Mouse (Mus musculus) ES-Bruce4 (cell line): ENCODE results near the gene Cyp2ab1. TPM values are rescaled to one million over a fixed set of nuclear protein-coding genes. Genes with fewer than 3 reads are reported as not detected.

Source experiments
- H3K27ac ChIP-seq: 2 replicates; pipeline ENCODE4 v1.5.1; 2012; ENCODE audit warnings: low read length, inconsistent platforms; ENCODE audit not compliant: insufficient read depth
- H3K27me3 ChIP-seq: 2 replicates; pipeline ENCODE4 v1.6.1; 2012; ENCODE audit warnings: mild to moderate bottlenecking, low read length, inconsistent platforms; ENCODE audit not compliant: control insufficient read depth, poor library complexity, insufficient read depth, severe bottlenecking
- H3K36me3 ChIP-seq: 2 replicates; pipeline ENCODE4 v1.6.1; 2012; ENCODE audit warnings: inconsistent platforms, mild to moderate bottlenecking, low read length, moderate library complexity; ENCODE audit not compliant: control insufficient read depth, poor library complexity, insufficient read depth, severe bottlenecking
- H3K4me1 ChIP-seq: one replicate; pipeline ENCODE4 v1.8.1; 2011; ENCODE audit warnings: low read length; ENCODE audit not compliant: control insufficient read depth, insufficient read depth
- H3K4me3 ChIP-seq: 2 replicates; pipeline ENCODE4 v1.5.1; 2011; ENCODE audit warnings: low read depth, mild to moderate bottlenecking, low read length
- H3K9ac ChIP-seq: 2 replicates; pipeline ENCODE4 v1.6.1; 2012; ENCODE audit warnings: low read depth, mild to moderate bottlenecking, inconsistent platforms; ENCODE audit not compliant: poor library complexity, severe bottlenecking
- H3K9me3 ChIP-seq: replicated peaks from 2 replicates; pipeline ENCODE4 v1.6.1; 2012; ENCODE audit warnings: mild to moderate bottlenecking, low read length, inconsistent platforms; ENCODE audit not compliant: control insufficient read depth, poor library complexity, insufficient read depth, severe bottlenecking
- CTCF ChIP-seq: IDR thresholded peaks from one replicate; pipeline ENCODE4 v1.8.1; 2011; ENCODE audit warnings: low read depth, low read length
- EP300 ChIP-seq: IDR thresholded peaks from 2 replicates; pipeline ENCODE4 v1.6.1; 2011; ENCODE audit warnings: low read depth, low read length; ENCODE audit not compliant: insufficient read depth
- POLR2A ChIP-seq: IDR thresholded peaks from one replicate; pipeline ENCODE4 v1.8.1; 2011; ENCODE audit warnings: low read length; ENCODE audit not compliant: insufficient read depth
- polyA plus RNA-seq: library from polyadenylated mRNA; stranded (reverse); fragments of >200 nt; gene quantifications from 2 replicates; pipeline ENCODE4 v1.2.4, GENCODE M21; 2011; ENCODE audit warnings: low read depth; ENCODE audit not compliant: missing spikeins, insufficient read depth, insufficient read length

The Cyp2ab1 gene
- polyA plus RNA-seq, 1 experiment, result not detected

DNA sequence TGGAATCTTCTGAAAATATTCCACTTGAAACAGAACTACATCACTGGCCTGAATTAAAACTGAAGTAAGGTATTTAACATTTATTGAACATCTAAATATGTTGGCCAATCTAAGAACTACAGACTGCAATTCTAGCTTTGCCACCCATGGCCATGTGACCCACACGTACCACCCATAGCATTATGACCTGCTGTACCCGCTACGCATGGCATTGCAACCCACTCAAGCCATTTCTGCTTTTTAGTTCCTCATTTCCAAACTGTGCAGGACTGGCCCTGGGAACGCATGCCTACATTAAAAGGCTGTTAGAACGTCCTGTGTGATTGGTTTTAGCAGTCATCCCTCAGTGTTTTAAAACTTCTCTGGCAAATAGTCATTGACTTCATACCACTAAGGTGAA, 32.6 kb upstream of the Cyp2ab1 start:
- no peaks in the 10 kb centered on the region for H3K27me3 ChIP-seq
- no peak overlapping the region for H3K9ac ChIP-seq
- H3K4me3 ChIP-seq, result no peak overlapping the region
- H3K4me1 ChIP-seq, result peaks cover 4% of the 10 kb centered on the region
- H3K27ac ChIP-seq, result no peak overlapping the region
- H3K36me3 ChIP-seq, result peaks cover 19% of the 10 kb centered on the region
- H3K9me3 ChIP-seq, result no peaks in the 10 kb centered on the region
- no peak for TF ChIP-seq POLR2A
- no peak for TF ChIP-seq CTCF
- TF ChIP-seq EP300, result no peak

DNA sequence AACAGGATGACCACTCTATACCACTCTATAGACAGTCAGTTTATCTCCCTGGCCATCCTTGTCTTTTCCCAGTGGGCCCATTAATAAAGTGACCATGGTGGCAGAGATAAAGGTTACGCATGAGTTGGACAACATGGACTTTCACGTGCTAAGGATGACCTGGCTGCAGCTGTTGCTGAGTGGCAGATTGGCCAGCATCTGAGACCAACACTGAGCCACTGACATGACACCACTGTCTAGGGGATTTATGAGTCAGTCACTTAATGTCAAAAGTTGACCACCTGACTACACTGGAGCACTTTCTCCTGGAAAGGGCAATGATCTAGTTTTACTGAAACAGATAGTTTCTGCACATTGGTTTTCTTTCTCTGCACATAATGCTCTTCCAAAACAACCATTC, 29.6 kb upstream of the Cyp2ab1 start:
- no peaks in the 10 kb centered on the region for H3K27me3 ChIP-seq
- no peak for TF ChIP-seq CTCF
- TF ChIP-seq POLR2A, result no peak
- no peak for TF ChIP-seq EP300
- peaks cover 28% of the 10 kb centered on the region for H3K36me3 ChIP-seq
- no peak overlapping the region for H3K27ac ChIP-seq
- H3K9me3 ChIP-seq, result 0 out of 2 replicates have a peak, but pooled peaks cover 7% of the 10 kb centered on the region
- peaks cover 3% of the 10 kb centered on the region for H3K4me1 ChIP-seq
- no peak overlapping the region for H3K9ac ChIP-seq
- H3K4me3 ChIP-seq, result no peak overlapping the region

DNA sequence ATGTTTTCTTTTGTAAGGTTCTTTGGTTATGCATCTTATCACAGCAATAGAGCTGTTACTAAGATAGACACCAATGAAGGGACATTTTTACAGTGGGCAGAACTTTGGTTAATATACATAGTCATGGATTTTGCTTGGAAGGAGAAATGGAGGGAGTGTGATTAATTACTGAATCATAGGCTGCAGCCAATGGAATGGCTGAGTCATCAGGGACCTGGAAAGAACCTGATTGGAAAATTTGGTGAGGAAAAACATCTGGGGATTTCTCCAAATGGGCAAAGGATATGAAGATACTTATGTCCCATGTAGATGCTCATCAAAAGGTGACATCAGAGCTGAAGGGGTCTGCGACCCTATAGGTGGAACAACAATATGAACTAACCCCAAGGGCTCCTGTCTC, 28.8 kb upstream of the Cyp2ab1 start:
- H3K27ac ChIP-seq, result no peak overlapping the region
- peaks cover 31% of the 10 kb centered on the region for H3K36me3 ChIP-seq

DNA sequence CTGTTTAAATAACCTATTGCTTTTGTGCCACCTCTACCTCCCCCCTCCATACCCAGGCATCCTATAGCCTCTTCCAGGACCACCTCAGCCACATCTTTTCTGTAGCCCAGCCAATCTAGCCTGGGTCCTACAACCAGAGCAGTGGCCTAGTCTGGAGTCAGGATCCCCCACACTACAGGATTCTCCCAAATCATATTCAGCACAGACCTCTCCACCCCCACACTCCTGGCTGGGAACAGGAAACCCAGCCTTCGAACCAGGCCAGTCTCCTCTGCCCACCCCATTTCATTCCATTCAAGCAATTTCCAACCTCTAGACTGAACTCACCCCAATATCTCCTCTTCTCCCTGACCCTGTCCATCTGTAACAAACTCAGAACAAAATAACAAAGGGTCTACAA, 20.3 kb upstream of the Cyp2ab1 start:
- Histone ChIP-seq H3K4me3 (no peak overlapping the region), H3K36me3 (peaks cover 24% of the 10 kb centered on the region), H3K9ac (no peak overlapping the region), H3K9me3 (no peaks in the 10 kb centered on the region), H3K4me1 (no peaks in the 10 kb centered on the region), H3K27ac (no peak overlapping the region), H3K27me3 (no peaks in the 10 kb centered on the region)
- TF ChIP-seq CTCF (no peak), EP300 (no peak), POLR2A (no peak)

More for the DNA sequence above, 28.8 kb upstream of the Cyp2ab1 start:
- Histone ChIP-seq H3K9ac (no peak overlapping the region), H3K9me3 (0 out of 2 replicates have a peak, but pooled peaks cover 7% of the 10 kb centered on the region), H3K4me1 (peaks cover 1% of the 10 kb centered on the region), H3K4me3 (no peak overlapping the region), H3K27me3 (no peaks in the 10 kb centered on the region)
- TF ChIP-seq CTCF (no peak), POLR2A (no peak), EP300 (no peak)

DNA sequence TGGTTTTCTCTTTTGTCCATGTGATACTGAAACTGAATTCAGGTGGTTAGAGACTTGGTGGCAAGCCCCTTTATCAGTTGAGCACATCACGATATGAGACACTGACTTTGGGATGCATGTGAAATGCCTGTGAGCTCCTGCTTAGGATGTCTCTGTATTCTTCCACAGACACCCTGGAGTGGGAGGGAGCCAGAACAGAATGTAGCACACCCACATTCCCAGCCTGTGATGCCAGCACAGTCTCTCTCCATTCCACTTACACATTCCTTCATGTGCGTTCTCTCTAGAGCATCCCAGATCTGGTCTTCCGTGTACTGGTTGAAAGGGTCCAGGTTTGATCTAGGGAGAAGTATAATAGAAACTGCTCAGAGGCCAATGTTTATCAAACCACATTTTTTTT, 13.4 kb upstream of the Cyp2ab1 start:
- Histone ChIP-seq H3K36me3 (peaks cover 20% of the 10 kb centered on the region), H3K9me3 (no peaks in the 10 kb centered on the region), H3K27ac (no peak overlapping the region), H3K9ac (no peak overlapping the region), H3K27me3 (no peaks in the 10 kb centered on the region), H3K4me1 (no peaks in the 10 kb centered on the region), H3K4me3 (no peak overlapping the region)
- TF ChIP-seq CTCF (no peak), POLR2A (no peak), EP300 (no peak)

DNA sequence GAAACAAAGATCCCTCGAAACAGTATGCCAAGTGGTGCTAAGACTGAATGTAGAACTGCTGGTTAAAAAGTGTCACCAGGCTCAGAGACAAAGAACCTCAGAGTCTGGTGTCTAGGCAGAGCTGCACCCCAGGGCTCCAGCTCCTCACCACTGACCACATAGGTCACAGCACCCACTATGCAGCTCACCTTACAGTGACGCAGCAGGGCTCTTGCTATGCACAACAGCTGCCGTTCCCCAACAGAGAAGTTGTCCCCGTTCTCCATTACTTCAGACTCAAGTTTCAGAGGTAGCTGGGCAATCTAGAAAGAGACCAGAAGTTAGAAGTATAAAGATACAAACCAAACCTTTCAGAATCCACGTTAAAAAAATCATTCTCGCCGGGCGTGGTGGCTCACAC, 9.7 kb upstream of the Cyp2ab1 start:
- Histone ChIP-seq H3K36me3 (peaks cover 20% of the 10 kb centered on the region), H3K27ac (no peak overlapping the region), H3K9me3 (no peaks in the 10 kb centered on the region), H3K9ac (no peak overlapping the region), H3K4me3 (no peak overlapping the region), H3K27me3 (no peaks in the 10 kb centered on the region), H3K4me1 (no peaks in the 10 kb centered on the region)
- TF ChIP-seq EP300 (no peak), CTCF (no peak), POLR2A (no peak)
